Mouse (Mus musculus): ENCODE results near the gene 4930519P11Rik. TPM values are rescaled to one million over a fixed set of nuclear protein-coding genes. Genes with fewer than 3 reads are reported as not detected.
A peak's percentile ranks its signal among the peaks of the same experiment; 100 is the strongest.

The 4930519P11Rik gene
- polyA plus RNA-seq, 1 experiment, result 83.8 TPM

DNA sequence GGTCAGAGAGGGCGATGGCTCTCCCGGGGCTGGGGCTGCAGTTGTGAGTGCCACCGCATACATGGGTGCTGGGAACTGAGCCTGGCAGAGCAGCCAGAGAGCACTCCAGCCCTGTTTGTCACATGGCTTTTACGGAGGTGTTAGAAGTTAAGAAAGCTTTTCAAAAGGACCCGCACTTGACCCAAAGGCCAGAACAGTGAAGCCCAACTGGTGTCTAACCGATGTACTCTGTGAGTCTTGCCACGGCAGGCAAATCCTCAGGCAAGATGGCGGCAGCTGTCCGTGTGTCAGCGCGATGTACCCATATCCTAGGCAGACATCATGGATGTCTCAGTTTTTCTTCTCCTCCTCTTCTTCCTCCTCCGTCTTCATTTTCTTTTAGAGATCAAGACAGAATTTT, 41.7 kb upstream of the 4930519P11Rik start:
- Histone ChIP-seq H3K4me1 (ENCODE audit: control insufficient read depth, insufficient read depth, low read length) (peaks cover 7% of the 10 kb centered on the region), H3K4me3 (ENCODE audit: control insufficient read depth, low read depth, low read length) (no peak overlapping the region; the same call in 1 of the 2 replicates), H3K27me3 (ENCODE audit: control insufficient read depth, insufficient read depth, low read length) (no peaks in the 10 kb centered on the region), H3K27ac (ENCODE audit: control insufficient read depth, insufficient read depth, low read depth, low read length) (no peak overlapping the region), H3K36me3 (ENCODE audit: control insufficient read depth, insufficient read depth, low read length) (no peaks in the 10 kb centered on the region)
- TF ChIP-seq CTCF (IDR thresholded peaks at IDR 0.05; ENCODE audit: control insufficient read depth, insufficient read depth, insufficient replicate concordance, low read depth, low read length) (no peak), POLR2A (IDR thresholded peaks at IDR 0.05; ENCODE audit: control insufficient read depth, low read depth, low read length) (no peak)

DNA sequence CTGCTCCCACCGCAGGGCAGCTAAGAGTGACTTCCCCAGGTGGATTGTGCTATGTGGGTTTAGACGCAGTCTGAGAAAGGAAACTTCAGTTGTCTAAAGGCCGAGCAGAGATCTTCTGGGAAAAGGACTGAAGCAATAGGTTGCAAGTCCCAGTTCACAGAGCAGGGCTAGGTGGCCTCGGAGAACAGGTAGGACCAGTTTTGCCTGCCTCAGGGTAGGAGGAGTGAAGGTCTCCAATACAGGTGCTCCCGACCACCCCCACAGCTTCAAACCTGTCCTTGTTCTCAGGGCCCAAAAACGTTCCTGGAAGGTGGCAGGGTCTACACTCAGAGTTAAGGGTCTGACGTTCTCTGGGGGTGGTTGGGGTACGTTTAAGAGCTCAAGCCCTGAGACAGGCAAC, 38.1 kb upstream of the 4930519P11Rik start, which contains the start of gene Chmp4b:
TSS of gene Chmp4b (plus strand) at position 343 of the 400 bp plus-strand sequence.
- no peak within 1 kb of the TSS for H3K27ac ChIP-seq (ENCODE audit: control insufficient read depth, insufficient read depth, low read depth, low read length)
- peak within 1 kb of the TSS; percentile 35 for H3K4me3 ChIP-seq (ENCODE audit: control insufficient read depth, low read depth, low read length)
- peaks cover 2% of the 10 kb centered on the region for H3K4me1 ChIP-seq (ENCODE audit: control insufficient read depth, insufficient read depth, low read length)
- no peaks in the 10 kb centered on the region for H3K27me3 ChIP-seq (ENCODE audit: control insufficient read depth, insufficient read depth, low read length)
- TF ChIP-seq POLR2A (IDR thresholded peaks at IDR 0.05; ENCODE audit: control insufficient read depth, low read depth, low read length) (no peak), CTCF (IDR thresholded peaks at IDR 0.05; ENCODE audit: control insufficient read depth, insufficient read depth, insufficient replicate concordance, low read depth, low read length) (no peak)
- H3K36me3 ChIP-seq (ENCODE audit: control insufficient read depth, insufficient read depth, low read length), result no peaks in the 10 kb centered on the region

DNA sequence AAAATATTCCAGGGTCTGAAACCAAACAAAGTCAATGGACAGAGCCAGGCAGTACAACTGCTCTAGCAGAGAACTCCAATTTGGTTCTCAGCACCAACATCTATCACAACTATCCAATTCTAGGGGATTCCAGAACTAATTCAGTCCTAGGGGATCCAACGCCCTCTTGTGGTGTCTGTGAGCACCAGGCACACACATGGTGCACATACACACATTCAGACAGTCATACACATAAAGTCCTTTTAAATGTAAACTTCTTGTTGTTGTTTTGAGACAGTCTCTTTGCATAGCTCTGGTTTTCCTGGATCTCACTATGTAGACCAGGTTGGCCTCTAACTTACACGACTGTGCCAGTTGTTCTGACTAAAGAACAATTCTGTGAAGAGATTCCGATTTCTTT, 37.2 kb upstream of the 4930519P11Rik start:
- Histone ChIP-seq H3K36me3 (ENCODE audit: control insufficient read depth, insufficient read depth, low read length) (no peaks in the 10 kb centered on the region), H3K4me3 (ENCODE audit: control insufficient read depth, low read depth, low read length) (no peak overlapping the region; the same call in 1 of the 2 replicates), H3K27ac (ENCODE audit: control insufficient read depth, insufficient read depth, low read depth, low read length) (no peak overlapping the region), H3K27me3 (ENCODE audit: control insufficient read depth, insufficient read depth, low read length) (no peaks in the 10 kb centered on the region), H3K4me1 (ENCODE audit: control insufficient read depth, insufficient read depth, low read length) (peaks cover 9% of the 10 kb centered on the region)
- TF ChIP-seq POLR2A (IDR thresholded peaks at IDR 0.05; ENCODE audit: control insufficient read depth, low read depth, low read length), result no peak
- TF ChIP-seq CTCF (IDR thresholded peaks at IDR 0.05; ENCODE audit: control insufficient read depth, insufficient read depth, insufficient replicate concordance, low read depth, low read length), result no peak

DNA sequence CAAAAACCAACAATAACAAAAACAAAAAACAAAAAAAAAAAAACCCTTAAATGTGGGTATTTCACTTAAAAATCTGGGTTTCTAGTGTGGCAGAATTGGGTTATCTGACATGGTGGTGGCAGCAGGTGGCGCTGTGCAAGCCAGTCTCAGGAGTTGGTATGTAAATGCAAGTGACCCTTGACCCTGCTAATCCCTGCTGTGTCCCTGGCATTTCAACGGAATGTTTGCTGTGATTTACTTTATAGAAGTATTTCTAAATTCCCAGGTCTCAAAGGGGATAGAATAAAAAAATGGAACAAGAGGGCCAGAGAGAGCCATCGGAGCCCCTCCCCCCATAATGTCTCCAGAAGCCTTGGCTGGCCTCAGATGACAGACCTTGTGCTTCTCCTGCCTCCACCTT, 34.8 kb upstream of the 4930519P11Rik start:
- Histone ChIP-seq H3K4me1 (ENCODE audit: control insufficient read depth, insufficient read depth, low read length) (peaks cover 9% of the 10 kb centered on the region), H3K27me3 (ENCODE audit: control insufficient read depth, insufficient read depth, low read length) (no peaks in the 10 kb centered on the region), H3K36me3 (ENCODE audit: control insufficient read depth, insufficient read depth, low read length) (no peaks in the 10 kb centered on the region), H3K27ac (ENCODE audit: control insufficient read depth, insufficient read depth, low read depth, low read length) (no peak overlapping the region), H3K4me3 (ENCODE audit: control insufficient read depth, low read depth, low read length) (no peak overlapping the region)
- TF ChIP-seq POLR2A (IDR thresholded peaks at IDR 0.05; ENCODE audit: control insufficient read depth, low read depth, low read length), result no peak
- TF ChIP-seq CTCF (IDR thresholded peaks at IDR 0.05; ENCODE audit: control insufficient read depth, insufficient read depth, insufficient replicate concordance, low read depth, low read length), result peak; percentile 39; the same call in 1 of the 2 replicates

DNA sequence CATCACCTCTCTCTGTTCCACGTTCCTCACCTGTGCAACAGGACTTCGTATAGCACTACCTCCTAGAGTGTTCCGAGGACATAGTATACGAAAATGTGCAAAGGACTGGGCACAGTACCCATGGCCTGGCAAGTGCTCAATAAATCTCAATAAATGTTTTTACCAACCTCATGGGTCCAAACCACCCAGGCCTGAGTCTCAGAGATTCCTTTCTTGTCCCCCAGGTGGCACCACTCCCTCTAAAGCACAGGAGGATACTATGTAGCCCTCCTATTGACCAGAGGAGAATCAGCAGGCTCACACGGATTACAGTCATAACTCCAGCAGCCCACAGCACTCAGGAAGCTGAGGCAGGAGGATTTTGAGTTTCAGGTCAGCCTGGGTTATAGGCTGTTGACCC, 33.4 kb upstream of the 4930519P11Rik start:
- no peaks in the 10 kb centered on the region for H3K36me3 ChIP-seq (ENCODE audit: control insufficient read depth, insufficient read depth, low read length)
- no peaks in the 10 kb centered on the region for H3K27me3 ChIP-seq (ENCODE audit: control insufficient read depth, insufficient read depth, low read length)
- no peak overlapping the region for H3K4me3 ChIP-seq (ENCODE audit: control insufficient read depth, low read depth, low read length)
- no peak; the same call in 1 of the 2 replicates for TF ChIP-seq CTCF (IDR thresholded peaks at IDR 0.05; ENCODE audit: control insufficient read depth, insufficient read depth, insufficient replicate concordance, low read depth, low read length)
- TF ChIP-seq POLR2A (IDR thresholded peaks at IDR 0.05; ENCODE audit: control insufficient read depth, low read depth, low read length), result no peak
- peaks cover 9% of the 10 kb centered on the region for H3K4me1 ChIP-seq (ENCODE audit: control insufficient read depth, insufficient read depth, low read length)
- no peak overlapping the region for H3K27ac ChIP-seq (ENCODE audit: control insufficient read depth, insufficient read depth, low read depth, low read length)

DNA sequence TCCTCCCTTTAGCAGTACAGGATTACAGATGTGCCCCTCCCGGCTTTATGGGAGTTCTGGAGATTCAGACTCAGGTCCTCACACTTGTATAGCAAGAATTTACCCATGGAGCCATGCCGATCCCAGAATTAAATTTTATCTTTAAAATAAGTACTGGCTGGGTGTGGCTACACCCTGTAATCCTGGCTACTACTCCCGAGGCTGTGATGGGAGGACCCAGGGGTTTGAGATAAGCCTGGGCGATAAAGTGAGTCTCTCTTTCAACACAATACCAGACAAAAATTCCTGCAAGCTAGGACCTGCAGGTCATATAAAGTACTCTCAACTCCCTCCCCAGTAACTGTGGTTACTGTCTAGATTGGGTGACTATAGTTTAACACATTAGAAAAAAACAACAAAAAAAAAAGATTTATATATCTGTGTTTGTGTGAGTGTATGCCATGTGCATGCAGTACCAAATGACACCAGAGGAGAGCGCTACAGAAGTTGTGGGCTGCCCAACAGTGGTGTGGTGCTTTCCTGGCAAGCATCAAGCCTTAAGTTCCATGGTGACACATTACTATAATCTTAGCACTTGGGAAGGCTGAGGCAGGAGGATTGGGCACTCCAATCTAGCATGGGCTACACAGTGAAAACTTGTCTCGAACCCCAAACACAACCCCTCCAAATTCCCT, 29.6 kb upstream of the 4930519P11Rik start:
- no peak overlapping the region for H3K27ac ChIP-seq (ENCODE audit: control insufficient read depth, insufficient read depth, low read depth, low read length)
- H3K36me3 ChIP-seq (ENCODE audit: control insufficient read depth, insufficient read depth, low read length), result no peaks in the 10 kb centered on the region
- H3K4me1 ChIP-seq (ENCODE audit: control insufficient read depth, insufficient read depth, low read length), result peaks cover 9% of the 10 kb centered on the region
- no peak overlapping the region for H3K4me3 ChIP-seq (ENCODE audit: control insufficient read depth, low read depth, low read length)
- TF ChIP-seq CTCF (IDR thresholded peaks at IDR 0.05; ENCODE audit: control insufficient read depth, insufficient read depth, insufficient replicate concordance, low read depth, low read length) (no peak), POLR2A (IDR thresholded peaks at IDR 0.05; ENCODE audit: control insufficient read depth, low read depth, low read length) (no peak)
- H3K27me3 ChIP-seq (ENCODE audit: control insufficient read depth, insufficient read depth, low read length), result no peaks in the 10 kb centered on the region

DNA sequence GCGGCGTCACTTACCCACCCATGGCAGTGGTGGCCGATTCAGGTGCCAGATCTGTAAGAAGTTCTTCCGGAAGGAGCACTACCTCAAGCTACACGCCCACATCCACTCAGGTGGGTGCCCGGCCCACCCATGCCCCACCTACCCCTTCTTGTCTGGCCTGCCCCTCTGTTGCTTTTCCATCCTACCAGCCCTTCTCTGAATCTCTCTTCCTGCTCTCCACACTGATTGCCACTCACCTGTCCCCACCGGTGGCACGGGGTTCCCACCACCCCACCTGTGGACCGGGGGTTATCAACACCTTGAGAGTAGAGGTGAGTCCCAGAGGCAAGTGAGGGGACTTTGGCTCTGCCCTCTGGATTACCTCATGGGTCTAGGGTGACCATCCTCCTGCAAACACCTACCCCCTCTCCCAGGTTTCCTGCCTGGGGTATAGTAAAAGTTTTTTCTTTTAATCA, 28.8 kb upstream of the 4930519P11Rik start:
- Histone ChIP-seq H3K27me3 (ENCODE audit: control insufficient read depth, insufficient read depth, low read length) (no peaks in the 10 kb centered on the region), H3K4me1 (ENCODE audit: control insufficient read depth, insufficient read depth, low read length) (peaks cover 9% of the 10 kb centered on the region), H3K4me3 (ENCODE audit: control insufficient read depth, low read depth, low read length) (no peak overlapping the region), H3K36me3 (ENCODE audit: control insufficient read depth, insufficient read depth, low read length) (no peaks in the 10 kb centered on the region), H3K27ac (ENCODE audit: control insufficient read depth, insufficient read depth, low read depth, low read length) (no peak overlapping the region)
- TF ChIP-seq POLR2A (IDR thresholded peaks at IDR 0.05; ENCODE audit: control insufficient read depth, low read depth, low read length) (no peak), CTCF (IDR thresholded peaks at IDR 0.05; ENCODE audit: control insufficient read depth, insufficient read depth, insufficient replicate concordance, low read depth, low read length) (no peak)
